Comparison of ENCODE assay signal across 10 mouse cellular contexts in the genomic region with DNA sequence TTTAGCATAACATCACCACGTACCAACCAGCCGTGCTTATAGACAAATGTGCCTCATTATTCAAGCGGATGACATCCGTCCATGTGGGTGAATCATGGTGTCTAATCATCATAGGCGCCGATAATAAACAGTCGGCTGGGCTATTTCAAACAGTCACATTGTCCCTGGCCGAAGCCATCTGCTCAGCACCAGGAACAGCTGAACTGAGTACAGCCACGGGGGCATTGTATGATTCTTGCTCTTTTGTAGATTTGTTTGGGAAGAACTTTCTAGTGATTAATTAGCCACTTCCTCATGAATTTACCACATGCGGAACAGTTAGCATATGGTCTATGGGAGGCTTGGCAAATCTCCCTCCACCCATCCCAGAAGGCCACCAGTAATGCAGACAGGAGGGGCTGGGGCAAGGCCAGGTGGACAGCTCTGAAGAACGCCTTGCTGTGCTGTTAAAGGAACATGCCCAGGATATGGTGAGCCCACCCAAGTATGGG.
DNase-seq lines count a peak whose midpoint lies in the region; ATAC-seq and TF ChIP-seq lines count a peak whose summit lies in the region.
"Had no signal": no experiment of that assay in that cellular context is flagged by ENCODE, and none has a peak within 500 bp of the region (broad histone marks: within the 10 kb centered on the region; RNA-seq: fewer than 3 reads in every experiment).

No protein-coding gene starts in this region.

- no peak overlapping the region for H3K9ac ChIP-seq in forebrain, embryonic 11.5 days (ENCODE audit: low read length)
- H3K9ac ChIP-seq in liver, embryonic 11.5 days (ENCODE audit: low read depth, low read length), result no peak overlapping the region
- H3K9ac ChIP-seq: liver, embryonic 14.5 days had no signal

- H3K27ac ChIP-seq in forebrain, embryonic 10.5 days, result peak overlapping the region; percentile 48
- no peak overlapping the region for H3K27ac ChIP-seq in forebrain, embryonic 11.5 days (ENCODE audit: low read depth, low read length)
- peak overlapping the region; percentile 85 for H3K27ac ChIP-seq in layer of hippocampus, adult 2 months
- H3K27ac ChIP-seq in liver, embryonic 11.5 days (ENCODE audit: low read depth, low read length), result no peak overlapping the region
- H3K27ac ChIP-seq: liver, embryonic 14.5 days had no signal

- no peak for DNase-seq in forebrain, embryonic 10.5 days (ENCODE audit: extremely low spot score, low spot score)
- no peak for DNase-seq in forebrain, embryonic 11.5 days (ENCODE audit: low spot score)
- peak; percentile 36 to 38 for DNase-seq in right cerebral cortex, postnatal 10 days (ENCODE audit: low spot score in 2 of 2)
- DNase-seq in right cerebral cortex, postnatal 36 days (ENCODE audit: low spot score in 2 of 2), result no peak
- peak; percentile 33 to 41 for DNase-seq in layer of hippocampus, adult 2 months (ENCODE audit: low spot score in 2 of 2)
- DNase-seq in liver, embryonic 11.5 days (ENCODE audit: low spot score), result no peak
- DNase-seq in left cerebral cortex, postnatal 36 days (ENCODE audit: low spot score in 2 of 2), result no peak

- H3K4me2 ChIP-seq in forebrain, embryonic 11.5 days (ENCODE audit: low read depth, low read length, severe bottlenecking), result no peak overlapping the region
- H3K4me2 ChIP-seq in liver, embryonic 11.5 days, result no peak overlapping the region

- H3K27me3 ChIP-seq in forebrain, embryonic 10.5 days (ENCODE audit: poor library complexity, severe bottlenecking), result no peaks in the 10 kb centered on the region
- H3K27me3 ChIP-seq in forebrain, embryonic 11.5 days (ENCODE audit: control insufficient read depth, insufficient read depth, low read length), result no peaks in the 10 kb centered on the region
- no peaks in the 10 kb centered on the region for H3K27me3 ChIP-seq in liver, embryonic 11.5 days (replicated peaks; ENCODE audit: control insufficient read depth, insufficient read depth, low read length)

- H3K9me3 ChIP-seq in forebrain, embryonic 10.5 days, result no peaks in the 10 kb centered on the region
- H3K9me3 ChIP-seq in forebrain, embryonic 11.5 days (ENCODE audit: control insufficient read depth, low read length), result no peaks in the 10 kb centered on the region
- no peaks in the 10 kb centered on the region for H3K9me3 ChIP-seq in liver, embryonic 11.5 days (ENCODE audit: control insufficient read depth, low read length)

- no peak for ATAC-seq in forebrain, embryonic 11.5 days (replicated peaks; ENCODE audit: low FRiP score)
- ATAC-seq in megakaryocyte-erythroid progenitor cell, adult 5-6 weeks (replicated peaks; ENCODE audit: low FRiP score, low TSS enrichment, poor library complexity, severe bottlenecking), result no peak
- ATAC-seq in liver, embryonic 11.5 days (replicated peaks; ENCODE audit: low FRiP score), result no peak
- ATAC-seq: activated CD4-positive, CD25-positive, alpha-beta regulatory T cell, adult 4 months had no signal

- no peak overlapping the region for H3K4me3 ChIP-seq in forebrain, embryonic 10.5 days
- H3K4me3 ChIP-seq in forebrain, embryonic 11.5 days (ENCODE audit: low read depth, low read length), result no peak overlapping the region
- H3K4me3 ChIP-seq in layer of hippocampus, adult 2 months, result no peak overlapping the region
- H3K4me3 ChIP-seq in liver, embryonic 11.5 days (ENCODE audit: low read depth, low read length), result no peak overlapping the region

- no peaks in the 10 kb centered on the region for H3K36me3 ChIP-seq in forebrain, embryonic 10.5 days (replicated peaks)
- no peaks in the 10 kb centered on the region for H3K36me3 ChIP-seq in forebrain, embryonic 11.5 days (ENCODE audit: control insufficient read depth, insufficient read depth, low read length)
- no peaks in the 10 kb centered on the region for H3K36me3 ChIP-seq in liver, embryonic 11.5 days (ENCODE audit: control insufficient read depth, insufficient read depth, low read length)

- H3K4me1 ChIP-seq in forebrain, embryonic 10.5 days, result peaks cover 5% of the 10 kb centered on the region
- 0 out of 2 replicates have a peak, but pooled peaks cover 2% of the 10 kb centered on the region for H3K4me1 ChIP-seq in forebrain, embryonic 11.5 days (replicated peaks; ENCODE audit: control insufficient read depth, insufficient read depth, low read length)
- H3K4me1 ChIP-seq in liver, embryonic 11.5 days (replicated peaks; ENCODE audit: control insufficient read depth, insufficient read depth, low read length), result no peaks in the 10 kb centered on the region

- WGBS in forebrain, embryonic 10.5 days, result 92% methylated on average over 11 of the region's 11 CpGs
- 79% methylated on average over 11 of the region's 11 CpGs for WGBS in forebrain, embryonic 11.5 days
- 60% methylated on average over 11 of the region's 11 CpGs for WGBS in liver, embryonic 11.5 days

- intact Hi-C loops in left cerebral cortex, postnatal 36 days (cut with DNase I), result no loop called here

- TF ChIP-seq CTCF in layer of hippocampus, adult 2 months (conservative IDR thresholded peaks at IDR 0.05), result no peak

Comparison
In these comparisons a context has a peak if more than half of its experiments do, and no peak if none do; other contexts are left out.
1. DNase-seq: peak in right cerebral cortex, postnatal 10 days (2 of 2) and layer of hippocampus, adult 2 months (2 of 2); none in forebrain, embryonic 10.5 days (single experiment), forebrain, embryonic 11.5 days (single experiment), right cerebral cortex, postnatal 36 days (0 of 2), liver, embryonic 11.5 days (single experiment) and left cerebral cortex, postnatal 36 days (0 of 2).
2. H3K27ac ChIP-seq: peak in forebrain, embryonic 10.5 days (single experiment) and layer of hippocampus, adult 2 months (single experiment); none in forebrain, embryonic 11.5 days (single experiment) and liver, embryonic 11.5 days (single experiment).